Mouse (Mus musculus) spleen, adult 12 weeks (tissue): ENCODE results near the gene Smarca5.

Source experiments
- DNase-seq: peaks from one replicate; pipeline ENCODE4 v3.0.0; 2022; ENCODE audit warnings: low spot score

Smarca5 gene

GRCm38 (mm10) chr8:80739155-80739924 lies at the start of gene Smarca5:
Gene Smarca5 (minus strand): TSS chr8:80739497.
- peak; percentile 96 for DNase-seq

- no peak for DNase-seq
Observed at GRCm38 (mm10) chr8:80784559-80784958, 45.3 kb upstream of the Smarca5 start.

GRCm38 (mm10) chr8:80783271-80783670 lies 44.0 kb upstream of the Smarca5 start:
- no peak for DNase-seq

GRCm38 (mm10) chr8:80781338-80781737 lies 42.0 kb upstream of the Smarca5 start:
- no peak for DNase-seq

- no peak for DNase-seq
Observed at GRCm38 (mm10) chr8:80780271-80780670, 41.0 kb upstream of the Smarca5 start.

- no peak for DNase-seq
Observed at GRCm38 (mm10) chr8:80776436-80776835, 37.1 kb upstream of the Smarca5 start.

- no peak for DNase-seq
Observed at GRCm38 (mm10) chr8:80772732-80773460, 33.6 kb upstream of the Smarca5 start.

- DNase-seq = no peak
Observed at GRCm38 (mm10) chr8:80768451-80768850, 29.2 kb upstream of the Smarca5 start.

- peak; percentile 55 for DNase-seq
Observed at GRCm38 (mm10) chr8:80753017-80753715, 13.9 kb upstream of the Smarca5 start.

GRCm38 (mm10) chr8:80752429-80752828 lies 13.1 kb upstream of the Smarca5 start:
- DNase-seq = no peak

GRCm38 (mm10) chr8:80749091-80749490 lies 9.8 kb upstream of the Smarca5 start:
- no peak for DNase-seq

GRCm38 (mm10) chr8:80739932-80740331 lies 635 bp upstream of the Smarca5 start:
- DNase-seq = no peak

- DNase-seq = peak; percentile 50
Observed at GRCm38 (mm10) chr8:80738388-80739154, 726 bp downstream of the Smarca5 start.

GRCm38 (mm10) chr8:80738046-80738387 lies 1.3 kb downstream of the Smarca5 start:
- no peak for DNase-seq

- DNase-seq = no peak
Observed at GRCm38 (mm10) chr8:80732326-80732725, 7.0 kb downstream of the Smarca5 start.

GRCm38 (mm10) chr8:80714461-80714860 lies 24.8 kb downstream of the Smarca5 start:
- DNase-seq = no peak

- no peak for DNase-seq
Observed at GRCm38 (mm10) chr8:80710670-80711400, 28.5 kb downstream of the Smarca5 start.

- peak; percentile 68 for DNase-seq
Observed at GRCm38 (mm10) chr8:80688141-80688540, 51.2 kb downstream of the Smarca5 start.

- peak; percentile 14 for DNase-seq
Observed at GRCm38 (mm10) chr8:80683756-80684335, 55.5 kb downstream of the Smarca5 start.

GRCm38 (mm10) chr8:80682594-80682993 lies 56.7 kb downstream of the Smarca5 start:
- no peak for DNase-seq
